Mouse (Mus musculus) ES-E14 (cell line): ENCODE data around the gene Slc25a23. TPM values are rescaled to one million over a fixed set of nuclear protein-coding genes. Genes with fewer than 3 reads are reported as not detected.

ENCODE experiments used
- DNase-seq: peaks from one replicate; pipeline ENCODE4 v3.0.0-alpha.2; 2013; ENCODE audit warnings: low read depth, low spot score
- H3K27ac ChIP-seq: 2 replicates; pipeline ENCODE4 v1.5.1; 2012; ENCODE audit warnings: low read depth, mild to moderate bottlenecking, low read length, moderate library complexity, mixed read lengths; ENCODE audit not compliant: poor library complexity, insufficient read depth, severe bottlenecking
- H3K36me3 ChIP-seq: 2 replicates; pipeline ENCODE4 v1.6.1; 2012; ENCODE audit warnings: mild to moderate bottlenecking, low read length, moderate library complexity, mixed read lengths; ENCODE audit not compliant: control insufficient read depth, poor library complexity, insufficient read depth, severe bottlenecking
- H3K4me1 ChIP-seq, 2 experiments: fragments of 150-350 bp in 1 of 2; sonication (generic) in 1 of 2; 2 replicates each; pipeline ENCODE4 v1.6.1; 2012; ENCODE audit warnings: low read length in 2 of 2, mild to moderate bottlenecking in 1 of 2, mixed read lengths in 1 of 2; ENCODE audit not compliant: control insufficient read depth in 2 of 2, insufficient read depth in 2 of 2, poor library complexity in 1 of 2
- H3K4me3 ChIP-seq, 2 experiments: fragments of 150-350 bp in 1 of 2; sonication (generic) in 1 of 2; 2 replicates each; pipeline ENCODE4 v1.5.1; 2012; ENCODE audit warnings: low read length in 2 of 2, low read depth in 1 of 2, mild to moderate bottlenecking in 1 of 2, mixed read lengths in 1 of 2; ENCODE audit not compliant: insufficient read depth in 1 of 2, poor library complexity in 1 of 2, severe bottlenecking in 1 of 2
- H3K9ac ChIP-seq: 2 replicates; pipeline ENCODE4 v1.6.1; 2012; ENCODE audit warnings: low read depth, mild to moderate bottlenecking, low read length, mixed read lengths; ENCODE audit not compliant: poor library complexity, insufficient read depth, severe bottlenecking
- H3K9me3 ChIP-seq: fragments of 150-350 bp; sonication (generic); 2 replicates; pipeline ENCODE4 v1.6.1; 2012; ENCODE audit warnings: low read depth, mild to moderate bottlenecking, low read length; ENCODE audit not compliant: control insufficient read depth, insufficient read depth
- CHD2 ChIP-seq: IDR thresholded peaks from 2 replicates; pipeline ENCODE4 v1.6.1; 2014; ENCODE audit warnings: mild to moderate bottlenecking, low read depth, low read length, inconsistent platforms
- HCFC1 ChIP-seq: IDR thresholded peaks from 2 replicates; pipeline ENCODE4 v1.6.1; 2012; ENCODE audit warnings: low read length, inconsistent platforms, borderline replicate concordance; ENCODE audit not compliant: insufficient read depth
- MAFK ChIP-seq: IDR thresholded peaks from 2 replicates; pipeline ENCODE4 v1.6.1; 2014; ENCODE audit warnings: mild to moderate bottlenecking, low read depth, low read length, inconsistent platforms; ENCODE audit not compliant: insufficient read depth
- ZC3H11A ChIP-seq: IDR thresholded peaks from 2 replicates; pipeline ENCODE4 v1.6.1; 2012; ENCODE audit warnings: low read depth, mild to moderate bottlenecking, inconsistent platforms, low read length, borderline replicate concordance
- ZNF384 ChIP-seq: IDR thresholded peaks from 2 replicates; pipeline ENCODE4 v1.6.1; 2012; ENCODE audit warnings: low read depth, low read length, inconsistent platforms
- in situ Hi-C, 2 experiments: fragments of 600-800 bp; cut with MboI; formaldehyde crosslinking; loops; one replicate each; pipeline ENCODE4 v1.15.1; 2025; ENCODE audit warnings: low sequenced_read_pairs in 2 of 2, inconsistent platforms in 1 of 2; ENCODE audit not compliant: unreplicated experiment in 2 of 2
- total RNA-seq: library from RNA; depleted of rRNA; stranded (reverse); fragments of 300-350 nt; gene quantifications from 2 replicates; pipeline ENCODE4 v1.2.3, GENCODE M21; 2012

Slc25a23 gene
- total RNA-seq, 1 experiment = 5.9 TPM

DNA sequence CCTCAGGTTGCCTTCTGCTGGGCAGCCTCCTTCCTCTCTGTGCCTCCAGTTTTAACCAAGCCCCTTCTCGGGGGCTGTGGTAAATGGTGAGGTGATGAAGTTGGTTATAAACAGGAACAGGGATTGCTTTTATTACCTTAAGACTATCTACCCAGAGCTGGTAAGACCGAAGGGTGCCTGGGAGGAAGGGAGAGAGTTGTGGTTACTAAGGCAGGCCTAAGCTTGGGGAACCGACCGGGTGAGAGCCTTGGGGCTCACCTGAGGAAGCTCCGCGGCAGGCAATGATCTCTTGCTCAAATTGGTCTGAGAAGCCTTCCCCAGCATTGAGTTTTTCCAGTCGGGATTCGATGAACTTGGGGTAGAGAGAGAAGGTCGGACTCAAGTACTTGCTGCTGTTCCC, 10.6 kb upstream of the Slc25a23 start:
- peak overlapping the region; percentile 51; the same call in 1 of the 2 replicates for H3K9ac ChIP-seq
- peaks cover 5% of the 10 kb centered on the region; the same call in 1 of the 2 replicates for H3K36me3 ChIP-seq
- no peak for DNase-seq
- in situ Hi-C loops = no loop called here
- no peak overlapping the region for H3K27ac ChIP-seq
- peak overlapping the region; percentile 13 to 46; a peak in 3 of 4 replicates for H3K4me3 ChIP-seq
- H3K9me3 ChIP-seq = no peaks in the 10 kb centered on the region
- TF ChIP-seq HCFC1 = no peak
- no peak for TF ChIP-seq MAFK
- TF ChIP-seq ZNF384 = no peak
- TF ChIP-seq ZC3H11A = no peak
- TF ChIP-seq CHD2 = no peak
- H3K4me1 ChIP-seq = peaks cover 2 to 16% of the 10 kb centered on the region in 2 experiments; a peak in 2 of 4 replicates

- in situ Hi-C loops = no loop called here
- H3K27ac ChIP-seq = no peak overlapping the region
- no peak for DNase-seq
- H3K4me3 ChIP-seq = no peak overlapping the region
- TF ChIP-seq CHD2 (no peak), ZNF384 (no peak), HCFC1 (no peak), MAFK (no peak), ZC3H11A (no peak)
- H3K36me3 ChIP-seq = peaks cover 8% of the 10 kb centered on the region; the same call in 1 of the 2 replicates
- H3K4me1 ChIP-seq = peaks cover 2 to 15% of the 10 kb centered on the region in 2 experiments; a peak in 2 of 4 replicates
- no peak overlapping the region for H3K9ac ChIP-seq
- no peaks in the 10 kb centered on the region for H3K9me3 ChIP-seq
Observed at GRCm38 (mm10) chr17:57066908-57067307, 7.2 kb upstream of the Slc25a23 start.

- no peak overlapping the region for H3K27ac ChIP-seq
- in situ Hi-C loops = no loop called here
- H3K9ac ChIP-seq = no peak overlapping the region
- peaks cover 8% of the 10 kb centered on the region; the same call in 1 of the 2 replicates for H3K36me3 ChIP-seq
- H3K9me3 ChIP-seq = no peaks in the 10 kb centered on the region
- no peak for TF ChIP-seq ZNF384
- TF ChIP-seq ZC3H11A = no peak
- TF ChIP-seq MAFK = no peak
- TF ChIP-seq HCFC1 = no peak
- no peak for TF ChIP-seq CHD2
- peaks cover 0 to 22% of the 10 kb centered on the region in 2 experiments; a peak in 2 of 4 replicates for H3K4me1 ChIP-seq
- peak overlapping the region; percentile 69 to 78 for H3K4me3 ChIP-seq
- DNase-seq = no peak
Observed at GRCm38 (mm10) chr17:57063031-57063430, 3.4 kb upstream of the Slc25a23 start.

GRCm38 (mm10) chr17:57062548-57062947, 2.9 kb upstream of the Slc25a23 start:
- H3K4me1 ChIP-seq = peaks cover 0 to 23% of the 10 kb centered on the region in 2 experiments; a peak in 2 of 4 replicates
- in situ Hi-C loops = no loop called here
- H3K36me3 ChIP-seq = peaks cover 8% of the 10 kb centered on the region; the same call in 1 of the 2 replicates
- TF ChIP-seq ZNF384 (peak; percentile 82; the same call in 1 of the 2 replicates), ZC3H11A (no peak), HCFC1 (no peak), MAFK (no peak), CHD2 (no peak)
- no peak for DNase-seq
- H3K27ac ChIP-seq = peak overlapping the region; percentile 10; the same call in 1 of the 2 replicates
- no peaks in the 10 kb centered on the region for H3K9me3 ChIP-seq
- H3K4me3 ChIP-seq = peak overlapping the region; percentile 69 to 78
- peak overlapping the region; percentile 74 for H3K9ac ChIP-seq
